30 mouse cellular contexts compared by ENCODE assay signal in genomic region chr13:118478487-118478886, GRCm38 (mm10).
"Had no signal": no experiment of that assay in that cellular context is flagged by ENCODE, and none has a peak within 500 bp of the region (broad histone marks: within the 10 kb centered on the region; RNA-seq: fewer than 3 reads in every experiment).

No protein-coding gene starts in this region.

- H3K27me3 ChIP-seq: embryonic facial prominence, embryonic 12.5 days; embryonic facial prominence, embryonic 13.5 days; embryonic facial prominence, embryonic 15.5 days; forebrain, embryonic 12.5 days; forebrain, embryonic 13.5 days; forebrain, embryonic 15.5 days had no signal

- H3K27ac ChIP-seq: embryonic facial prominence, embryonic 10.5 days; embryonic facial prominence, embryonic 12.5 days; embryonic facial prominence, embryonic 13.5 days; embryonic facial prominence, embryonic 15.5 days; forebrain, embryonic 10.5 days; forebrain, embryonic 12.5 days; forebrain, embryonic 13.5 days; forebrain, embryonic 15.5 days; gastrocnemius, adult 2 months; heart, adult 2 months had no signal

- H3K36me3 ChIP-seq: embryonic facial prominence, embryonic 10.5 days; embryonic facial prominence, embryonic 12.5 days; embryonic facial prominence, embryonic 13.5 days; embryonic facial prominence, embryonic 15.5 days; forebrain, embryonic 10.5 days; forebrain, embryonic 12.5 days; forebrain, embryonic 15.5 days had no signal

- H3K9me3 ChIP-seq: embryonic facial prominence, embryonic 10.5 days; embryonic facial prominence, embryonic 12.5 days; embryonic facial prominence, embryonic 13.5 days; embryonic facial prominence, embryonic 15.5 days; forebrain, embryonic 10.5 days; forebrain, embryonic 12.5 days; forebrain, embryonic 13.5 days; forebrain, embryonic 15.5 days had no signal

- H3K4me3 ChIP-seq: embryonic facial prominence, embryonic 10.5 days; embryonic facial prominence, embryonic 12.5 days; embryonic facial prominence, embryonic 13.5 days; embryonic facial prominence, embryonic 15.5 days; erythroblast, embryonic 14.5 days; forebrain, embryonic 10.5 days; forebrain, embryonic 12.5 days; forebrain, embryonic 13.5 days; forebrain, embryonic 15.5 days; gastrocnemius, adult 2 months; heart, adult 2 months had no signal

- H3K4me1 ChIP-seq: embryonic facial prominence, embryonic 13.5 days; embryonic facial prominence, embryonic 15.5 days; forebrain, embryonic 10.5 days; forebrain, embryonic 12.5 days; forebrain, embryonic 13.5 days; forebrain, embryonic 15.5 days had no signal

- ATAC-seq: forebrain, embryonic 13.5 days; forebrain, embryonic 14.5 days; forebrain, embryonic 15.5 days; forebrain, embryonic 16.5 days; forebrain, postnatal 0 days had no signal

- DNase-seq: cerebellum, adult 18-20 months; cerebellum, adult 2 months; cerebellum, adult 8-10 months; cerebellum, adult 9-10 months; cerebellum, adult 9-11 months; cerebellum, postnatal 10 days; cerebellum, postnatal 14 days; cerebellum, postnatal 25 days; cerebellum, postnatal 36 days; embryo, embryonic 11 days; forebrain, postnatal 0 days; gastrocnemius, adult 2 months; gastrocnemius, postnatal 10 days; gastrocnemius, postnatal 14 days; gastrocnemius, postnatal 25 days; gastrocnemius, postnatal 36 days; heart, adult 11 months; heart, adult 18-20 months; heart, adult 2 months had no signal

- H3K9ac ChIP-seq: embryonic facial prominence, embryonic 12.5 days; embryonic facial prominence, embryonic 13.5 days; embryonic facial prominence, embryonic 15.5 days; forebrain, embryonic 12.5 days; forebrain, embryonic 13.5 days; forebrain, embryonic 15.5 days; forebrain, postnatal 0 days had no signal

- H3K4me2 ChIP-seq: embryonic facial prominence, embryonic 12.5 days; embryonic facial prominence, embryonic 13.5 days; embryonic facial prominence, embryonic 15.5 days; forebrain, embryonic 12.5 days; forebrain, embryonic 13.5 days; forebrain, embryonic 15.5 days had no signal
